Mouse (Mus musculus) cerebellum, postnatal 36 days (tissue): ENCODE results near the gene Slc25a41.

Source experiments
- DNase-seq, 2 experiments: peaks; one replicate each; pipeline ENCODE4 v3.0.0; 2021 to 2022; ENCODE audit warnings: mixed read lengths in 2 of 2

Slc25a41 gene

DNA sequence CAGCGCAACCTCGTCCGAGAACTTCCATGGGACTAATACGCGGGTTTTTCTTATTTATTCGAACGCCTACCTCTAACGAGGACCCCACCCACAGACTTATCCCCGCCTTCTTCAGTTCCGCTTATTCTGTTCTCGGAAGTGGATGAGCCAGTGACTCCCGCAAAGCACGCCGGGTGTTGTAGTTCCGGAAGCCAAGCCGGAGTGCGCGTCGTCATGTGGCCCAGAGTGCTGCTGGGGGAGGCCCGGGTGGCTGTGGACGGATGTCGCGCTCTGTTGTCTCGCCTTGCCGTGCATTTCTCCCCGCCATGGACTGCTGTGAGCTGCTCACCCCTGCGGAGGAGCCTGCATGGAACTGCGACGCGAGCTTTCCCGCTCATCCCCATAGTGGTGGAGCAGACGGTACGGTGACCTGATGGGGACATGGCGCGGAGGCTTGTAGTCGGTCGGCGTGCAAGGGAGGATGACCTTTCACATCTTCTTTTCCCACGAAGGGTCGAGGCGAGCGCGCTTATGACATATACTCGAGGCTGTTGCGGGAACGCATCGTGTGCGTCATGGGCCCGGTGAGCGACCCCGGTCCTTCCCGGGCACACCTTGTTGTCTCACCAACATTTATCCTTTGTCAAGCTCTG, 51.2 kb downstream of the Slc25a41 start, which contains the start of gene Clpp:
Gene Clpp, plus strand, starts transcription at position 191 of the 632 bp plus-strand sequence.
- peak; percentile 94 to 95 for DNase-seq

DNA sequence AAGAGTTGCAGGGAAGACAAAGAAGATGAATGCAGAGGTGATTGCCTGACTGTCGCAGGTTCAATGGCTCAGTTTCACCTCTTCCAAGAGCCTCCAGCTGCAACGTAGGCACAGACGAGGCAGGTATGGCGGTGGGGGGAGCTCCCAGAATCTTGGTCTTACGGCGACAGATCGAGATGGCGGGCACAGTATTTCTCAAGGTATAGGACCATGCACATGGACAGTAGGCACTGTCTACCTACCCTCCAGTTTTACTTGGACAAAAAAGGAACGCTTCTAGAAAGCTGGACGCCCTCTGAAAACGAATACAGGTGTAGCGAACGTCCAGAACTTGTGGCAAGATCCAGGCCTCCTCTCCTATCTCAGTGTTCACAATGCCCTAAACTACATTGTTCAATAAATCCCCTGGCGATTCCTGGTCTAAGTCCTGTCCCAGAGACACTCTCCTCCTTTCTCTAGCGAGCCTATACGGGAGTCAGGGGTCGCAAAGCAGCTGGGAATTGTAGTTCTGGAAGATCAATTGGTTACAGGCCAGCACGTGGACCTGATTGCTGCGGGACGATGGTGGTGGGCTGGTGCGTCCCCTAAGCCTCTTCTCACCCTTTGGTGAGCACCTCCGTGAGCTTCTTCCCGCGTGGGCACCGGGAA, 51.9 kb downstream of the Slc25a41 start:
- DNase-seq: peak; percentile 27 to 67

DNA sequence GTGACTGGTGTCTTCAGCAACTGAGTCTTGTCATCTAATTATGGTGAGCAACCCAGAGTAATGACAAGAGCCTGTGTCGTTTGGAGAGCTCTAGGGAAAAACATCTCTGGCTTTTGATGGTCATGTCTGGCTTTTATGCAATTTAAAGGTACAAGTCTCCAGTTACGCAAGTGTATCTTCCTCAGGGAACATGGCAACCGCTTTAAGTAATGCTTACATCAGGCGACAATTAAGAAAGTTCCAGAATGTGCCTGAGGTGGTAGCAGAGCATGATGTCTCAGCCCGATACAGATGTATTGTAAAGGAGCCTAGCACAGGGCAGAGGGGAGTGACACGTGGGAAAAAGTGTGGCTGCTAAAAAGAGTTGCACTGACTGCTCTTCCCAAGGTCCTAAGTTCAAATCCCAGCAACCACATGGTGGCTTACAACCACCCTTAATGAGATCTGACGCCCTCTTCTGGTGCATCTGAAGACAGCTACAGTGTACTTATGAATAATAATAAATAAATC, 52.5 kb downstream of the Slc25a41 start:
- DNase-seq: no peak

DNA sequence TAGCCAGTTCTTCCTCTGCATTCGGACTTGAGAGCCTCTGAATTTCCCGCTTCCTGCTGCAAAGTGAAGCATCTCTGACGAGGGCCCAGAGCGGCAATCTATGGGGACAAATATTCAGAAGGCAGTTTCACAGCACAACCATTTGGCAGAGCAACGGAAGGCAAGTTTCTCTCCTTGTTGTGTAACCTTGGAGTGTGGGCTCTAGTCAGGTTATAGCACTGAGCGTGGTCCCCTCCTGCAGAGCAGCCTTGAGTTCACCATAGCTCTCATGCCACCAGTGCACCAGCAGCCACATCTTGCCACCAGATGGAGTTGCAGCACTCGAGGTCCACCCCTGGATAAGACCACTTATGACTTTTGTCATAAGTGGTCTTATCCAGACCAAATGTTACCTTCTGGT, 53.0 kb downstream of the Slc25a41 start:
- DNase-seq: no peak

DNA sequence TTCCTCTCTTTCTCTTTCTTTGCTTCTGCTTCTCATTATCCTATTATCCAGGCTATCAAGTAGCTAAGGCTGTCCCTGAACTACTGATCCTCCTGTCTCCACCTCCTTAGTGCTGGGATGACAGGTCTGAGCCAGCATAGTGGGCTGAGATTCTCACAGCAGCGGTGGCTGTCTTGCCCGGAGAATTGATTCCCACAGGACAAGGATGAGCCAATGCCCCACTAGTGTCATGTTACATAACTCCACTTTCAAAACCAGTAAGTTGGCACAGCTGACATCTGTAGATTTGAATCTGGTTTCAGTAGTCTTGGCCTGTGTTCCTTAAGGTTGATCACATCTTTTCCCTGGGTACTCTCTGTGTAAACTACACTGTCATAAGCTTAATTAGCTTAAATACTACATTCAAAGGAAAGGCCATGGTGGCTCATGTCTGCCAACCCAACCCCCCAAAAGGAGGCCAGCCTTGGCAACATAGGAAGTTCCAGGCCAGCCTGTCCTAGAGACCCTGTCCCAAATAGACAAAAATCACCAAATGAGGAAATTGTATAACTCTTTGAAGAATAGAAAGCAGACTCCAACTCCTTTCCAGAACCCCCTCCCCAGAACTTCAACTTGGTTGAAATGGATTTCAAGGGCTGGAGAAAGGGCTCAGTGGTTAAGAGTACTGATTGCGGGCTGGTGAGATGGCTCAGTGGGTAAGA, 55.2 kb downstream of the Slc25a41 start:
- no peak for DNase-seq

DNA sequence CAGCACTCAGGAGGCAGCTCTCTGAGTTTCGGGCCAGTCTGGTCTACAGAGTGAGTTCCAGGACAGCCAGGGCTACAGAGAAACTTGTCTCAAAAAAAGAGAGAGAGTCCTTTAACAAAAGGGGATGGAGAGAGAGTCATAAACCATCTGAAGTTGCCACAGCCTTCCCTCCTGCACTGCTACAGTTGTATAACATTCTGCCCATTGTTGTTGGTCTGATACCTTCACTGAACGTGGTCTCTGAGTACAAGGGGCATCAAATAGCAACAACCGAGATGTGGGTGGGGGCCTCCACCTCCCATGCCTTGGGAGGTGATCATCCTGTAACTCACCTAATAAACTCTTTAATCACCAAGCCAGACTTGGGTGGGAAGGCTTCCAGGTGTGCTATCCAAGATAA, 55.8 kb downstream of the Slc25a41 start:
- DNase-seq: no peak

DNA sequence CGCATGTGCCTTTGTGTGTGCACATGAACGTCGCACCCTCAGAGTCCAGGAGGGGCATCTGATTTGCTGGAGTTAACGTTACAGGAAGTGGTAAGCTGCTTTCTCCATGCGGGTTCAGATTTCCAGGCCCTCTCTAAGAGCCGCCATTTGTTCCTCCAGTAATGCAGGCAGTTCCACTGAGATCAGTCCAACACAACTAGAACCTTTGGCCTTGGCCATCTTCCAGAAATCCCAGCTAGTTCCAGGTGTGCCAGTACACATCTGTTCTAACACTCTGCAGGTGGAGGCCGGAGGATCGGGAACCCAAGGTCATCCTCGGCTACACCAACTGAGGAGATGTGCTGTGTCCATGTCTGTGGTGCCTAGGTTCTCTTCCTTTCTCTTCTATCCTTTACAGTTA, 56.6 kb downstream of the Slc25a41 start:
- DNase-seq: no peak
